Comparison of ENCODE assay signal across 9 mouse cellular contexts in the genomic region with DNA sequence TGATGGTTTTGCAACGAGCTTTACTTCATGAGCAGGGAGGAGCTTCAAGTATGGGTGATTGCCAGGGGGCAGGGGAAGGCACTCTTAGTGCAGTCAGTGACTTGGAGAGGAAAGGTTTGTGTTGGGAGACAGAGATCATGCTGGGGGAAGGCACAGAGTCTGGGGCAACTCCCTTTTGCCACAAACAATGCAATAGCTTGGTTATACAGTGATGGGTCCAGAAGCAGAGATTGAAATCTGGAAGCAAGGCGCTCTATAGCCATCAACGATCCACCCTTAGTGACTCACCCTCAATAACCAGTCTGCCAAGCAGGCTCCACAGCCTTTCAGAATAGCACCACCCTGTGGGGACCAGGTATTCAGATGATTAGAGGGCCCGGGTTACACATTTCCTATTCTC. TPM values are rescaled to one million over a fixed set of nuclear protein-coding genes. Genes with fewer than 3 reads are reported as not detected.
DNase-seq lines count a peak whose midpoint lies in the region; TF ChIP-seq lines count a peak whose summit lies in the region.
"Had no signal": no experiment of that assay in that cellular context is flagged by ENCODE, and none has a peak within 500 bp of the region (broad histone marks: within the 10 kb centered on the region; RNA-seq: fewer than 3 reads in every experiment).

No protein-coding gene starts in this region.

- intact Hi-C loops in left cerebral cortex, postnatal 14 days (cut with DNase I), result no loop called here
- intact Hi-C loops in left cerebral cortex, postnatal 10 days (cut with DNase I), result no loop called here

- no peak for TF ChIP-seq POLR2A in liver, adult 2 months (IDR thresholded peaks at IDR 0.05; ENCODE audit: extremely low read depth, insufficient read depth, low read length)

- H3K4me1 ChIP-seq in liver, adult 2 months (ENCODE audit: control insufficient read depth, insufficient read depth, low read length), result peaks cover 6% of the 10 kb centered on the region
- H3K4me1 ChIP-seq: embryonic facial prominence, embryonic 12.5 days had no signal

- no peaks in the 10 kb centered on the region for H3K36me3 ChIP-seq in liver, adult 2 months (ENCODE audit: control insufficient read depth, insufficient read depth, low read length)
- H3K36me3 ChIP-seq: embryonic facial prominence, embryonic 12.5 days had no signal

- peaks cover 36% of the 10 kb centered on the region for H3K79me2 ChIP-seq in liver, adult 2 months (ENCODE audit: control insufficient read depth, insufficient read depth, low read length)

- no peak overlapping the region for H3K4me3 ChIP-seq in liver, adult 2 months (ENCODE audit: insufficient read depth, low read depth, low read length)
- H3K4me3 ChIP-seq: embryonic facial prominence, embryonic 12.5 days had no signal

- no peak overlapping the region for H3K27ac ChIP-seq in liver, adult 2 months (replicated peaks; ENCODE audit: insufficient read depth, low read depth, low read length)
- H3K27ac ChIP-seq: embryonic facial prominence, embryonic 12.5 days had no signal

- H3K9ac ChIP-seq in liver, adult 2 months (ENCODE audit: low read depth, low read length), result no peak overlapping the region
- H3K9ac ChIP-seq: embryonic facial prominence, embryonic 12.5 days had no signal

- peak; percentile 72 for DNase-seq in liver, adult 2 months (ENCODE audit: extremely low read depth, low read depth, low spot score)
- DNase-seq in liver (no peak), R1 (ENCODE audit: low read depth, low spot score) (peak; percentile 47)
- peak; percentile 38 for DNase-seq in heart, adult 8-10 months (ENCODE audit: low spot score)
- DNase-seq in lung, postnatal 14 days, result peak; percentile 44
- DNase-seq in embryo, embryonic 11 days, result no peak
- no peak for DNase-seq in left cerebral cortex, postnatal 14 days (ENCODE audit: low spot score in 2 of 2)
- DNase-seq in left cerebral cortex, postnatal 10 days (ENCODE audit: extremely low spot score in 1 of 2, low spot score in 2 of 2), result no peak

- peak; percentile 45 for TF ChIP-seq CTCF in liver, adult 2 months (IDR thresholded peaks at IDR 0.05; ENCODE audit: low read depth, low read length)

- WGBS in liver, adult 2 months, result 18% methylated on average over 4 of the region's 4 CpGs

- no peaks in the 10 kb centered on the region for H3K27me3 ChIP-seq in liver, adult 2 months (ENCODE audit: control insufficient read depth, insufficient read depth, low read length)
- H3K27me3 ChIP-seq: embryonic facial prominence, embryonic 12.5 days had no signal

RNA-seq across cellular contexts. Expression of a gene that starts 11.7 kb away (rescaled TPM):
- total RNA-seq in liver, adult 2 months (2014; rRNA removed), result 32.9 and 36.6 TPM in 2 replicates
- polyA plus RNA-seq in liver, adult 2 months (2012; rRNA removed), result 15.5 and 16.3 TPM in 2 replicates
- 10 to 100 TPM; 26.4 to 31.2 (median 28.9) TPM for total RNA-seq in heart, adult 8-10 months (2022)
- 10 to 100 TPM; 65.0 to 70.6 TPM for total RNA-seq in left cerebral cortex, postnatal 14 days (2021)
- 10 to 100 TPM; 51.4 to 57.3 TPM for total RNA-seq in left cerebral cortex, postnatal 10 days (2021)

Comparison
In these comparisons a context has a peak if more than half of its experiments do, and no peak if none do; other contexts are left out.
1. DNase-seq: peak in liver, adult 2 months (single experiment), R1 (single experiment), heart, adult 8-10 months (single experiment) and lung, postnatal 14 days (single experiment); none in liver (single experiment), embryo, embryonic 11 days (single experiment), left cerebral cortex, postnatal 14 days (0 of 2) and left cerebral cortex, postnatal 10 days (0 of 2).